Mouse (Mus musculus): ENCODE data around the gene Otof.

DNA sequence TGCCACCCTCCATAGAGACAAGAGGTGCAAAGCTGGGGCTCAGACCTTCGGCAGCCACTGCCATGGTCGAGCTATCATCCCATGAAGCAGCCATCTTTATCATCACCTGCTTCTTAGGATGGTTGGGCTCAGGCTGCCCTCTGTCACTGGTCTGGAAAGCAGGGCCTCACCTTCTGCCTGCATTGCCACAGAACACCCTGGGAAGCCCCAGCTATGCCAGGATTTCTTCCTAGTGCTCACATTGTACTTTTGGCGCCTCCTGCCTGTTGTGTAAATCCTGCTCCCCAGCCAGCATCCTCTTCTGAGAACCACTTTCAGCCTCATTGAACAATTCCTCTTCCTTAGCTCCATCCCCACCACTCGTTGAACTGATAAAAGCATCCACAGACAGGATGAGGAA lies 45.9 kb downstream of the Otof start:
- TF ChIP-seq CTCF (conservative IDR thresholded peaks at IDR 0.05 in 1 of 2, IDR thresholded peaks at IDR 0.05 in 1 of 2; ENCODE audit: low read depth in 2 of 2, low read length in 2 of 2), result no peak
- TF ChIP-seq CHD2 (IDR thresholded peaks at IDR 0.05; ENCODE audit: low read length), result no peak
- no peak for TF ChIP-seq MAZ (IDR thresholded peaks at IDR 0.05; ENCODE audit: low read depth, low read length)
- no peak for TF ChIP-seq MAX (IDR thresholded peaks at IDR 0.05; ENCODE audit: low read length)
- no peak for TF ChIP-seq CHD1 (IDR thresholded peaks at IDR 0.05; ENCODE audit: low read depth, low read length)
- TF ChIP-seq ELF1 (IDR thresholded peaks at IDR 0.05; ENCODE audit: low read depth, low read length), result no peak
- no peak for TF ChIP-seq POLR2A (IDR thresholded peaks at IDR 0.05; ENCODE audit: low read depth, low read length)
- no peak for TF ChIP-seq UBTF (IDR thresholded peaks at IDR 0.05; ENCODE audit: low read depth, low read length)
- no peak for TF ChIP-seq POLR2AphosphoS2 (IDR thresholded peaks at IDR 0.05; ENCODE audit: low read depth, low read length)
- TF ChIP-seq EP300 (IDR thresholded peaks at IDR 0.05; ENCODE audit: low read length), result no peak
- TF ChIP-seq ZC3H11A (IDR thresholded peaks at IDR 0.05; ENCODE audit: low read depth, low read length), result no peak
- no peak for TF ChIP-seq ZNF384 (IDR thresholded peaks at IDR 0.05; ENCODE audit: low read depth, low read length)
- TF ChIP-seq TCF12 (IDR thresholded peaks at IDR 0.05; ENCODE audit: low read depth, low read length), result no peak
